Mouse (Mus musculus): Measurements from ENCODE around the gene Polg.

The Polg gene

DNA sequence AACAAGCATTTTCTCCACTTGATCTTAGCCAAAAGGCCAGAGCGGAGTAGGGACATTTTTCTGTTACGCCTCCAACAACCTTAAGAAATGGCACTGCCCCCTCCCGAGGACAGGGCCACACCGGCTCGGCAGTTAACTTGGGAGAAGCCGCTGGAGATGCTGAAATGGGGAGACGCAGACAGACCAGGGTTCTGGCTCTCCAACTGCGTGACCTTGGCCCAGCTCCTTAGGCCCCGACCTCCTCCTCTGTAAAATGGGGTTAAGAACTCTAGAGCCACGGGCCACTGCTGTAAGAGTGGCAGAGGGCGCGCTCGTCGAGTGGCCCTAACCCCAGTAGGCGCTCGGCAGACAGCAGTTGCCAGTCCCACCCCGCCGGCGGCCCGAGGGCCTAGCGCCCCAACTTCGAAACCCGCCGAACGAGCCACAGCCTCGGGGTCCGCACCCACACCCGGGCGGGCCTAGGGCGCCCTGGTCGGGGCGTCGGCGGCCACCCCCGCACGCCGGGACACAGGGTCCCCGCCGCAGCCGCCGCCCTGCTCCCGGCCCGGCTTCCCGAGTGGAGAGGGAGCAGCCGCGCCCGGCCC is 609 bp downstream of the Polg start:
- peak; percentile 8 for DNase-seq (ENCODE audit: low read depth, low spot score)

DNA sequence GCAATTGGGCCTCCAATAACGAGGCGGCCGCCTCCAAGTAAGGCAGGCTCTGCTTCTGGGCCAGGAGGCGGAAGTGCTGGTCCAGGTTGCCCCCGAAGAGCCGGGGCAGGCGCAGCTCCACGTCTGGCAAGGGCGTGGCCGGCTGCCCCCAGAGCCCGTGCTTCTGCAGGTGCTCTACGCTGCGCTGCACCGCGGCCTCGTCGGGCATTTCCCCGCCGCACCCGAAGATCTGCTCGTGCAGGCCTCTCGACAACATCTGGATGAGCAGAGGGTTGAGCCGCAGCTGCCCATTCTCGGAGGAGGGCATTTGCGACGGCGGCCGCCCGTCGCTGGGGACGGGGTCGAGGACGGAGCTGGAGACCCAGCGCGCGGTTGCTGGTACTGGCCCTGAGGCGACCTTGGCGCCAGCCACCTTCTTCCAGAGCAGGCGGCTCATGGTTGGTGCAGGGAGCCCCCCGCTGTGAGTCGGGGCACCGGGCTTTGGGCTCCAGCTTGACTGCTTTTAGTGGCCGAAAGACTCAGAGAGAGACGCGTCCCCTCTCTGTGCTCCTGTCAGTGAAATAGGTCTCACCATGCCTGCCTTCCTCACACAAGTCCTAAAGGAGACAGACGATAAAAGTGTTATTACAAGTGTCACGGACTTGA is 1.3 kb downstream of the Polg start:
- no peak for DNase-seq (ENCODE audit: low read depth, low spot score)

DNA sequence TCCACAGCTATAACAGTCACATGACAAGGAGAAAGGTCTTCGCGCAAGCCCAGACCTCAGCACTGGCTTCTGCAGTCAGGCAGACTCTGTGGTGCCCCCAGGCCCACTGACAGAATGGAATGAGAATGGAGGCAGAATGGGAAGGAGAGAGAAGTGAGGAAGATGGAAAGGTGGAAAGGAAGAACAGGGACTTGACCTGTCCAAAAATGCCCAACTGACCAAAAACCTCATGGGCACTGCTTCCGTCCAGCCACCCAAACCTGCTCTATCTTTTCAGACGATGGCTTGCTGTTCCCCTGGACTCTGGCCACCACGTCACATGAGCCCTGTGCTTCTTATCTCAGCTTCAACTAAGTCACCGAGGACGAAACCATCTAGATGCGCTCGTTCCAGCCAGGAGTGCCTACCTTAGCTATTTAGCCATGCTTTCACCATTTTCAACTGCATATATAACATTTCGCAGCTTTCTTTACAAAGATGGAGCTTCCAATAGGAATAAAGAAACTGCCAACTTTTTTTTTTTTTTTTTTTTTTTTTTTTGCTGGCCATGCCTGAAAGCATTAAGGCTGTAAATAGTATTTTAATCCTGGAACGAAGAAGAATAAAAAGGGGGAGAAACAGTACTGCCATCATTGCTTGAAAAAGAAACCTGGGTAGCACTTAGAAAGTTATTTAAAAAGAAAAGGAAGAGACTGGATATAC is 2.6 kb downstream of the Polg start:
- DNase-seq (ENCODE audit: low read depth, low spot score), result no peak

DNA sequence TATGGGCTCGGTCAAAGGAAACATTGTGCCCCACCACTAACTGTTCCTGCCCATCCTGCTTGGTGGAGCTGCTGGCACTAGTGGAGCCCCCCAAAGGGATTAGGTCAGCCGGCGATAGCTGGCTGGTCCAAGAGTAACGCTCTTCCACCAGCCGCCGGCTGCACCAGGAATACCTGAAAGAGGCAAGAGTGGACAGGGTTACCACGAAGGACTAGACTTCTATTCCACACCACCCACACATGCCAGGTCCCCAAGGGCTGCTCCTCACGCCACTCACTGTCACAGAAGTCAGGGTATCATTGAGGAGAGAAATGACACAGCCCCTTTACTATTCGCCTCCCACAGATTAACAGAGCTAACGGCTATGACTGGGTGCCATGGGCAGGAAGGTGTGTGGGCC is 4.4 kb downstream of the Polg start:
- DNase-seq (ENCODE audit: low read depth, low spot score), result no peak

DNA sequence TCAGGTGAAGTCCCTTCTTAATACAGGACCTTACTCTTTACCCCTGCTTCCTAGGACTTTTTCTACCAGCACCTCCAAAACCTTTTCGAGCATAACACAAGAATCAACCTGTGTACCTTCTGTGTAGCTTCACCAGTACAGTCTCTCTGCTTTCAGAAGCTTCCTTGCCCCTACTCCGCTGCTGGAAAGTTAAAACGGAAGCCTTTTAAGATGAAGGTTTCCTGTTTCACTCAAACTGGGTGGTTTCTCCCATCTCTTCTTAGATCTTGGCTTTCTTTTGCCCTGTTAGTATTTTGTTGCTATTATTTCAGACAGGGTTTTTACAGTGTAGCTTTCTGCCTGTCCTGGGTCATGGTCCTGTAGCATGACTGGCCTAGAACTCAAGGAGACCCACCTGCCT is 18.7 kb downstream of the Polg start:
- no peak for DNase-seq (ENCODE audit: low read depth, low spot score)

DNA sequence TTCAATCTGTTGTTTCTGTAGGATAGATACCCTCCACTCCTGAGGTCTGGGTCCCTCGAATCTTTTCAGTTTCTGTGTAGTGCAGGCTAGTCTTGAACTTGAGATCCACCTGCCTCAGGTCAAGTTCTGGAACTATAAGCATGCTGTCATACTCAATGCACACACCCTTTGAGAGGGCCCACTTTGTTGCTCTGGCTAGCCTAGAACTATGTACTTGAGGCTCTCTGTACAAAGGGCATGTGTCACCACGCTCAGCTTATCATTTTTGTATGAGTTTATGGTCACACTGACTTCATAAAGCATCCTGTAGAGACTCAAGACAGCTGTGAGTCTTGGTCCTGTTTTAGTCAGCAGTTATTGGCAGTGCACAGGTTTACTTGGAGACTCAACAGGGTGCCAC is 19.1 kb downstream of the Polg start:
- DNase-seq (ENCODE audit: low read depth, low spot score), result no peak

DNA sequence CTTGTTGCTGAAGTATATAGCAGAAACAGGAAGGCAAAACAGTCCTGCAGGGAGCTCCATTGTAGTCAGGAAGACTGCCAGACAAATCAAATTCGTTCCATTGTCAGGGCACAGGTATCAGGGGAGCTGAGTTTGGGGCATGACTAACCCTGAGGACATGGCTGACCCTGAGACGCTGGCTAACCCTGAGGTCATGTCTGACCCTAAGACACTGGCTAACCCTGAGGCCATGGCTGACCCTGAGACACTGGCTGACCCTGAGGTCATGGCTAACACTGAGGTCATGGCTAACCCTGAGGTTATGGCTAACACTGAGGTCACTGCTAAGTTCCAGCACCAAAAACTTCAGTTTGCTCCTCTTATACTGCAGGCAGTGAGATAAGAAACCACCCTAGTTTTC is 26.1 kb downstream of the Polg start:
- DNase-seq (ENCODE audit: low read depth, low spot score), result no peak

DNA sequence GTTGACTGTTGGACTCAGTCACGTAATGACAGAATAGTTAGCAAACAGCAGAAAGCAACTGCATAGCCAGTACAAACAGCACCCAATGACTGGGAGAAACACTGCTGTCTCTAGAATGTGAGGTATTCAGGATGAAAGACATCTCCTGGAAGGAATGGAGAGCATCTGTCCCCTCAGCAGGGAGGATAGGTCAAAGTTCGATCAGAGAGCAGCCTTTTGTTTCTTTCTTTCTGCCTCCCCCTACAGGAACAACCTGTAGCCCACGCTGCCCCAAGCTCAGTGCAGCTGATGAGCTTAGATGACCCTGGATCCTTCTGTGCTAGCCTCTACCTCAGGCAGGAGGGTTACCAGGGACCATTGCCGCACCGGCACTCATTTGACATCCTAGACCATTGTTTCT is 37.9 kb downstream of the Polg start:
- DNase-seq (ENCODE audit: low read depth, low spot score), result no peak

DNA sequence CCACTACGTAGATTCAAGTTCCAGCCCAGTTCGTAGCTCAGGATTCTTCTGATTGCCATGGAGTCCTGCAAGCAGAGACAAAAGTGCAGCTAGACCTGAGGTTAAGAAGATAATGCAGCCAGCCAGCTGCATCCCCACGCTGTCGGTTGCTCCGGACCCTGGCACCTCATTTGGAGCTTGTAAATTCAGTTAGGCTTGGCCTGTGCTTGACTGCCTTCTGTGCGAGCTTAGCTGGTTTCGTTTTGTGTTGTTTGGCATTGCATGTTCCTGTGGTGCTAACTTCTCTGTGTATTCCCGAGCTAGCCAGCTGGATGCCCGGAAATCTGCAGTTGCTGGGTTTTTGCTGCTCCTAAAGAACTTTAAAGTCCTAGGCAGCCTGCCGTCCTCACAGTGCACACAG is 40.4 kb downstream of the Polg start:
- no peak for DNase-seq (ENCODE audit: low read depth, low spot score)

DNA sequence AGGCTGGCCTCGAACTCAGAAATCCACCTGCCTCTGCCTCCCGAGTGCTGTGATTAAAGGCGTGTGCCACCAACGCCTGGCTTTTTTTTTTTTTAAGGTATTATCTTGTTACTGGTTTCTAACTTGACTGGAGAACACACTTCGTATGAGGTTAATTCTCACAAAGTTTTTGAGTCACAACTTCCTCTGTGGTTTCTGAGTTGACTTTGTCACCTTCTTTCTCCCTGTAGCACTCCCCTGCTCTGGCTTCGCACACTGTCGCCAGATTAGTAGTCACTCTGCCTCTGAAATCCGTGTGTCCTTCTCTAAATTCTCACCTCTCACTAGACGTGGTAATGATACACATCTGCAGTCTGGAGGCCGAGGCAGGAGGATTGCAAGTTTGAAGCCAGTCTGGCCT is 43.3 kb downstream of the Polg start:
- DNase-seq (ENCODE audit: low read depth, low spot score), result no peak

DNA sequence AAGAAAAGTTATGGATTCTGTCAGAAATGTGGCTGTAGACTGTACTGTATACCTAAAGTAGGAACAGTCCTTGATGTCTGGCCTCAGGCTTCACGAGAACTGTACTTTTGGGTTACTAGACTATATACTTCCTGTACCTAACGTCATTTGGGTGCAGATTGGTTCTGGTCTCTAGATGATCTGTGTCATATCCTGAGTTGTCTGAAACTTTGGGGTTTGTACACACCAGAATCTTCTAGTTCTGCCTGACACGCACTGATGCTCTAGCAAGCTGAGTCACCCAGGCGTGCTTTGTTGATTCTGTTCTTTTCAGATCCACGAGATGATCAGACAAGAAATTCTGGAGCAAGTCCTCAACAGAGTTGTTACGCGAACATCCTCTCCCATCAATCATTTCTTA is 46.2 kb downstream of the Polg start:
- DNase-seq (ENCODE audit: low read depth, low spot score), result no peak

DNA sequence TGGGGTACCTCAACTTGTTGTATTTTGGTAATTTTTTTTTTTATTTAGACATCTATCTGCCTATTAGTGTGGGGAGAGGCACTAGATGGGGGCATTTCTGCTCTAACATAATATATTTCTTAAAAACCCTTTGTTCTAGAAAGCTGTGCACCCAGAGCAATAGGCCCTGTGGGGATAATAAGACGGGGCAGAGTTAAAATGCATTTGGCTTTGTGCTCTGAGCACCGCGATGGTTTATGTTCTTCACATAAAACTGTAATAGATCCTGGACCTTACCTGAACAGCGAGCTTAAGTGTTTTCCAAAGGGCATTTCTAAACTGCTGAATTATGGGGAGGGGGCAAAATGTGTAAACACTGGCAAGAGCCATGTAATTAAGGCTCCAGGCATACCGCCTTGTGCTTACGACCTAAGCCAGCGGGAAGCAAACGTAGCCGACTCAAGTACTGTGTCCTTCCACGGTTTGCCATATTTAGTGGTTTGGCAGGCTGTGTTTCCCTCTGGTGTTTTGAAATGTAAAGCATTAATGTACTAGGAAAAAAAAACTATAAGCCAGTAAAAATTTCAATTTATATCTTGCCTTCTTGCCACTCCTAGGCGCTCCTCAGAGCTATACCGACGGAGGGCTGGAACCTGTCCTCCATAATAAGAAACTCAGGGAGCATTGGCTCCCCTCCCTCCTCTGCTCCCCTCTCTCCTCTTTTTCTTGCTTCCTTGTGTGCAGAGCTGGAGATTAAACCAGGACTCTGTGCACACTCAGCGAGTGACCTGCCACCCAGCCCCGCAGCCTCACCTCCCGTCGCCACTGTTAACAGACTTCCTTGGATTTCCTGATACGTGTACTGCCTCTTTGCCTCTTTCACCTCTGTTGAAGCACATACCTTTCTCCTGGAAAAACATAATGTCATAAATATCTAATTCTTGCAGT is 51.5 kb downstream of the Polg start:
- DNase-seq (ENCODE audit: low read depth, low spot score), result no peak

DNA sequence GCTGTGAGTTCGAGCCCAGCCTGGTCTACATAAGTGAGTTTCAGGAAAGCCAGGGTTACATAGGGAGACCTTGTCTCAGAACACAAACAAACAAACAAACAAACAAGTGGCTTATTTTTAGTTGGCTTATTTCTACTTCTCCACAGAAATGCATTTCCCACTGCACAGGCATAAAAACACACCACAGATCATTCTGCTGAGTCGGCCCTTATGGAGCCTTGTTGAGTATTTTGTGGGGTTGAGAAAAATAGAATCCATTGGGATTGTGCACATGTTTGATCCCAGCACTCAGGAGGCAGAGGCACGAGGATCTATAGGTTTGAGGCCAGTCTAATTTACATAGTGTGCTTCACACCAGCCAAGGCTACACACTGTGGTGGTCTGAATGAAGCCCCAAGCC is 65.9 kb downstream of the Polg start:
- no peak for DNase-seq (ENCODE audit: low read depth, low spot score)

DNA sequence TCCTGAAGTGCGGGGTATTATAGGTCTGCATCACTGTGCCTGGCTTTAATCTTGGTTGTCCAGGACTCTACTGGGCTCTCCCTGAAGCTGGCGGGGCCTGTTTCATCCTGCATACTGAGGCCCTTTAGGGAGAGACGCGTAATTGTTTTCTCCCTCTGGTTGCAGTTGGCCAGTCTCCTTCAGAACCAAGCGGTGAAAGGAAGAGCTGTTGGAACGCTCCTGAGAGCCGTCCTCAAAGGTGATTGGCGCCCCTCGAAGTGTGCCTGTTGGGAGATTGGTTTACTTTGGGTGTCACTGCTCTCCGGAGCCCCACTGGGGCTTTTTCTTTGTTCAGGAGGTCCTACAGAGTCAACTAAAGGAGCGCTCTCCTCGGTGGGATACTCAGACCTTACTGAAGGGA is 67.2 kb downstream of the Polg start:
- DNase-seq (ENCODE audit: low read depth, low spot score), result no peak

DNA sequence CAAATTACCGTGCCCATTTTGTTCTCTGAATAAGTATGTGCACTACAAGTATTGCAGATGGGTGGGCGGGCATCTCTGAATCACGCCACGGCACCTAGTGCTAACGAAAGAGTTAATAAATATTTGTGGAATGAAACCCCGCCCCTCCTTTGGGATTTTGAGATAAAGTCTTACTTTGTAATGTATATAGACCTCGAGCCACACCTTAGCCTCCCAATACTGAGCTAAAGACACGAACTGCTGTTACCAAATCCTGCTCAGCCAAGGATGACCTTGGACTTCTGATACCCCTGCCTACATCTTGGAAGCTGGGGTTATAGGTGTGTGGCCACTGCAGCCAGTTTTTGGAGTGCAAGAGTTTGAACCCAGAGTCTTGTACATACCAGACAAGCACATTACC is 67.7 kb downstream of the Polg start:
- no peak for DNase-seq (ENCODE audit: low read depth, low spot score)

DNA sequence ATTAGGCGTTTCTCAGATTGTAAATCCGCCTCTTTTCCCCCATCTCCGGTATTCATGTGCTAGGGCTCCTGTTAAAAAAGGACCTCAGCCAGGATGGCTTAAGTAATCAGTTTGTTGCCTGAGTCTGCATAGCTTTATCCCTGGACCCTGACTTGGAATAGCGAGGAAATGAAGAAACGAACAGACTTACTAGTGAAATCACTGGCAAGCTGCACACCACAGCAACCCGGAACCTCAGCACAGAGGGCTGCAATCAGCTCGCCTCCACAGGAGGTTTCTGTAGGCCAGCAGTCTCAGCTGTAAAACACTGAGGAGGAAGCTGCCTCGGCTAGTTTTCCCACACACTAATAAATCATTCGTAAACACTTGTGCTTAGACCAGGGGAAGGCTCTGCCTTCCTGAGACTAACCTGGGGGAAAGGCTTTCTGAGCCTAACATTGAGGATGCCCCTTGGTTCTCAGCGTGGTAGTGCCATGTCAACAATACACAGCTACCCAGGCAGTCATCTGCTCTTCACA is 68.7 kb downstream of the Polg start:
- no peak for DNase-seq (ENCODE audit: low read depth, low spot score)

All from retina, postnatal 7 days (tissue).